Mouse (Mus musculus) layer of hippocampus, adult 9-10 months (tissue): Measurements from ENCODE around the gene Bpifb9b.
"Not testable (repeated sequence)": the region's sequence is repeated elsewhere in the genome, so short reads cannot be mapped to it uniquely, and the experiment has no call there.

Experiments
- DNase-seq: peaks from one replicate; pipeline ENCODE4 v3.0.0; 2022; ENCODE audit warnings: low spot score

The Bpifb9b gene

DNA sequence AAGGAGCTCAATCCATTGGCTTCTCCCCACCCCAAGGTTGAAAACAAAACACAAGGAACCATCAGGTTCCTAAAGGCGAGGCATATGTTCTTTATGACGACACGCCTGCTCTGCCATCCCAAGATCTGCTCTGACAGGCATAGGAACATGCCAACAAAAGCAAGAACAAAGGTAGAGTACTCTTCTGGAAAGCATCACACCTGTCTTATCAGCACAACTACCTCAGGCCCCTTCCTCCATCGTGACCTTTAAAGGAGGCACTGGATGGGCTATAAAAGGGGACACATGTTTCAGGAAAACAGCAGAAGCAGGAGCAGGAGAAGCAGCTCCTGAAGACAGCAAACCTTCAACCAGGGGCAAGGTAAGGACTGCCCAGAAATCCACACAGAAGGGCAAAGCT is at the start of gene Bpifb9b:
Bpifb9b (plus strand) TSS at position 301 of the 400 bp plus-strand sequence.
- DNase-seq = not testable (repeated sequence)

DNA sequence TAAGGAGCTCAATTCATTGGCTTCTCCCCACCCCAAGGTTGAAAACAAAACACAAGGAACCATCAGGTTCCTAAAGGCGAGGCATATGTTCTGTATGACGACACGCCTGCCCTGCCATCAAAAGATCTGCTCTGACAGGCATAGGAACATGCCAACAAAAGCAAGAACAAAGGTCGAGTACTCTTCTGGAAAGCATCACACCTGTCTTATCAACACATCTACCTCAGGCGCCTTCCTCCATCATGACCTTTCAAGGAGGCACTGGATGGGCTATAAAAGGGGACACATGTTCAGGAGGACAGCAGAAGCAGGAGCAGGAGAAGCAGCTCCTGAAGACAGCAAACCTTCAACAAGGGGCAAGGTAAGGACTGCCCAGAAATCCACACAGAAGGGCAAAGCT is 49.5 kb upstream of the Bpifb9b start, which contains the start of gene Bpifb9a:
Bpifb9a (plus strand) TSS at position 301 of the 400 bp plus-strand sequence.
- DNase-seq = not testable (repeated sequence)

DNA sequence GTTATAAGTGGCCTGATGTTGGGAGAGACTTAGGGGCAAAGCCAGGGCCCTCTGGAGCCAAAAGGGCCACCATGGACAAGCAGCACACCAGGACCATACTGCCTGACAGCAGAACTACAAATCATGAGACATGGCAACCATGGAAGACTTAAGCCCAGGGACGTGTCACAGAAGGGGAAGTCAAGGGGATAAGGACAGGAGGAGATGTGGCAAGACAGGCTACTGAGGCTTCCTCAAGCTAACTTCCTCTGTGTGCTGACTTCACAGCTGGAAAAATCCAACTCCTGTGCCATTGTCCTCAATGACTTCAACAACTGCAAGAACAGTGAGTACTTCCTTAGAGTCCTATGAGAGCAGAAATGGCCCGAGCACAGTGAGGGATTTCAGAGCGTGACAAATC is 42.6 kb upstream of the Bpifb9b start:
- DNase-seq = not testable (repeated sequence)

DNA sequence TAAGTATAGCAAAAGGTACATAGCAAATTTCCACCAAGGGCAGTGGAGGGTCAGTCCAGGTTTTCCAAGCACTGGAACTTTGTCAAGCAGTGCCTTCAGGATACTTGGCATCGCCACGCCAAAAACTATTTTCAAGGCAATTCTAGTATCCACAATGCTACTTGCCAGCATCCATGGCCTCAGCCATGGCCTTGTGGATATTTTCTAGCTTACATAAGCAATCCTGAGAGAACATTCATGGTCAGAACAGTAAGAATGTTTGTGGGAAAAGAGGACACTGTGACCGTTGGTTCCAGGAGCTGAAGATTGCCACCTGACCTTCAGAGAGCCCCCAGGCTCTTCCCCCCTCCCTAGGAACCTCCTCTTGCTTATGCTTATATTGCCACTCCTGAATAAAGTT is 15.2 kb upstream of the Bpifb9b start:
- not testable (repeated sequence) for DNase-seq

DNA sequence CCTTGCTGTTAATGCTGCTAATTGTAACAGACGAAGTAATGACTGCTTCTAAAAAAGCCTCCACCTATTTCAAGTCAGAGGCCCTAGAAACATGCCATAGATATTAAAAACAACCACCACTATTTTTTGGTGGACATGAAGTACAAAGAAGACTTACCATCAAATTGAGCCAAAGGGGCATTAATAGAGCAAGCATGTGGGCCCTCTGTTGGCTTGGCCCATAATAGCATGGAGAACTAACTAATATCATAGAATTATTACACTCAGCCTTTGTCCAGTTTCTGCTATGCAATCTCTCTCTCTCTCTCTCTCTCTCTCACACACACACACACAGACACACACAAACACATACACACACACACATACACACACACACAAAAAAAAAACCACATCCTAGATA is 14.2 kb upstream of the Bpifb9b start:
- no peak for DNase-seq

DNA sequence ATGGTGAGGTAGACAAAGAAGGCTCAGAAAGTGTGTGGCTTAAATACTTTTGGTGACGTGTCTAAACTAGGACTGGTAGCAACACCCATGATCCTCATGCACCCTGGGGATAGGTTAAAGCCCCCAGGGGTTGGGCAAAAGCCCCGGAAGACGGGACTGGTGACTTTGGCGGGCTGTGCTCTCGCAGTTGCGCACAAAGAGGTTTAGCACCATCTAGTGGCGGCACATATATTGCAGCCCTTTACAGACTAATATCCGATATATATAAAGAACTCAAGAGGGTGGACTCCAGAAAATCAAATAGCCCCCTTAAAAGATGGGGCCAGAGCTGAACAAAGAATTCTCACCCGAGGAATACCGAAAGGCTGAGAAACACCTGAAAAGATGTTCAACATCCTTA is 12.3 kb upstream of the Bpifb9b start:
- DNase-seq = peak; percentile 55

DNA sequence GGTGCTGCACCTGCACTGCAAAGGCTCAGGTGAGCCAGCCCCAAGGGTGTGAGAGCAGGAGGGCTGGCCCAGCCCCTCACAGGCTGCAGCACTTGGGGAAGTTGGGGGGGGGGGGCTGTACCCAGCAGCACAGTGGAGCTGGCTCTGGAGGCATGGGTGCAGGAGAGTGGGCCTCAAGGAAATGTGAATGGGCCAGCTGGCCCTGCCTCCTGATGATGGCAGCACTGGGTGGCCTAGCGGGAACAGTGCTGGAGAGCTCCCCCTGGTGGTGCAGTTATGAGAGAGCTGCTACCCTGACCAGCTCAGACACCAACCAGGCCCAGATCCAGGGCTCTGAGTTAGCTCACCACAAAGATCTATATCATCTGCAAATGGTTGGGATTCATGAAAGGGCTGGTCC is 6.5 kb upstream of the Bpifb9b start:
- peak; percentile 12 for DNase-seq

DNA sequence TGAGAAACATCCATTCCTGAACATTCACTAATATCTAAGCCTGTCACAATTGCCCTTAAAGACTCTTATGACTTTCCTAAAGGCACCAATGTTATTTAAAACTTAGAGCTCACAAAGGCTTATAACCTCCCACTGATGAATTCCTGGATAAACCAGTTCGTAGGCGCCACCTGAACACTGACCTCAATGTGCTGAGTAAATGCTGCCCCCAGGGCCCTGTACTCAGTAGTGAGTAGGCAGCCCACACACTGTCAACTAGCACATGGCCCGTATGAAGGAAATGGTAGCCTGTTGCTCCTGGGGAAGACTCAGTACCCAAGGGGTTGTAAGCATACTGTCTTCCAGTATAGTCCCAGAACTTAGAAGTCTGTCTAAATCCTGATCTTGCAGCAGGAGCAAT is 5.3 kb upstream of the Bpifb9b start:
- no peak for DNase-seq

DNA sequence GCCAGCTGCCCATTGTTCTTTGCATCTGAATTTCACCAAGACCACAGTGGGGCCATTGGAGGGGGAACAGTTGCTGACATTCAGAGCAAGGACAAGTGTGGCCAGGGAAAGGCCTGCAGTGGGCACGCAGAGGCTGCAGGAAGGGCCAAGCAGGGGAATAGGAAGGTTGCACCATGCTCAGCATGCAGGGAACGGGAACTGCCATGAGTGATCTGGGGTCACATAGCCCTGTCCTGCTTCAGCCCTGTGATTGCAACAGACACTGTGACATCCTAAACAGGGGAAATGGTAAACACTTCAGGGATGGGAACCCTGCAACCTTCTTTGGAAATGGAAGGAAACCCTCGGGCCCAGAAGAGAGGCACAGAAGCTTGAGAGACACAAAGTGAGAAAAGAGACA is 2.4 kb upstream of the Bpifb9b start:
- not testable (repeated sequence) for DNase-seq

DNA sequence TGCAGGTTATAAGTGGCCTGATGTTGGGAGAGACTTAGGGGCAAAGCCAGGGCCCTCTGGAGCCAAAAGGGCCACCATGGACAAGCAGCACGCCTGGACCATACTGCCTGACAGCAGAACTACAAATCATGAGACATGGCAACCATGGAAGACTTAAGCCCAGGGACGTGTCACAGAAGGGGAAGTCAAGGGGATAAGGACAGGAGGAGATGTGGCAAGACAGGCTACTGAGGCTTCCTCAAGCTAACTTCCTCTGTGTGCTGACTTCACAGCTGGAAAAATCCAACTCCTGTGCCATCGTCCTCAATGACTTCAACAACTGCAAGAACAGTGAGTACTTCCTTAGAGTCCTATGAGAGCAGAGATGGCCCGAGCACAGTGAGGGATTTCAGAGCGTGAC is 6.7 kb downstream of the Bpifb9b start:
- DNase-seq = not testable (repeated sequence)

DNA sequence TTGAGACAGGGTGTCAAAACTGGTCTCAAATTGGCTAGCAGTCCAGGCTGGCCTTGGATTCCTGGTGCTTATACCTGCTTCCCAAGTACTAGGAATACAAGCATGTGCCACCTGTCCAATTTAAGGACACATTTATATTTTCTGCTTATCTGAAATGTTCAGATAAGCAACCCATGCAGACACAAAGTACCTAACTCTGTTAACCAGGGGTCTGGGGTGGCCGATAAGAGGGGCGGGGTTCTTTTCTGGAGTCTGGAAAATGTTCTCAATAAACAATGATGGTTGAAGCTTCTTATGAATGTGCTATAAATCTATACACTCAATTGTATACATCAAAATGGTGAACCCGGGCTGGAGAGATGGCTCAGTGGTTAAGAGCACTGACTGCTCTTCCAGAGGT is 19.8 kb downstream of the Bpifb9b start:
- no peak for DNase-seq

DNA sequence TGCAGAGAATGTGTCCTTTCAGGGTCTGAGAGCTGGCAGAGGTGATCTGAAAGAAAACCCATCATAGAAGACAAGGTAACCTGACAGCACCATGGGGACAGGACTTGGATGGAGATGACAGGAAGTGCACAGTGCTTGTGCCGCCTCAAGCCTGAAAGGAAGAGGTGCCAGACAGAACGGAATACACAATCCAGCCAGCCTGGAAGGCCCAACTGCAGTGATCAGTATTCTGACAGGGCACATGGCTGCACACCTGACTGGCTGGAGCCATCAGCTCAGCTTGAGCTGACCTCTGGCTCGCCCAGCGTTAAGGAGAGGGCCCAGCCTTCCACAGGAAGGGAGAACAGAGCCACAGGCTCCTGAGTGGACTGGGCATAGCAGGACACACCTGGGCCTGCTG is 28.5 kb downstream of the Bpifb9b start:
- DNase-seq = no peak

DNA sequence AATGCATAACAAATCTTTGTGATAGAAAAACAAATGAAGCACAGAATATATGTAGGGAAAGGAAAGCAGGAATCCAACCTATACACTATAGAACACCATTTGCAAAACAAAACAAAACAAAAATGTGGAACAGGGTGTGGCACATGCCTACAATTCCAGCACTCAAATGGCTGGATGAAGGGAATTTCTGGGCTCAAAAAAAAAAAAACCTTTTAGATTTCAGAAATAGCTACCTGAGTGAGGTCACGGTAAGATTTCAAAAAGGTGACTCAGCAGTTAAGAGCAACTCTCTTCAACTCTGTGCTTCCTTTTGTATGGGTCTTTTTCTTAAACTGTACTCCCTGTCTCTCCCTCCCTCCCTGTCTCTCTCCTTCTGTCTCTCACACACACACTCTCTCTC is 31.1 kb downstream of the Bpifb9b start:
- no peak for DNase-seq

DNA sequence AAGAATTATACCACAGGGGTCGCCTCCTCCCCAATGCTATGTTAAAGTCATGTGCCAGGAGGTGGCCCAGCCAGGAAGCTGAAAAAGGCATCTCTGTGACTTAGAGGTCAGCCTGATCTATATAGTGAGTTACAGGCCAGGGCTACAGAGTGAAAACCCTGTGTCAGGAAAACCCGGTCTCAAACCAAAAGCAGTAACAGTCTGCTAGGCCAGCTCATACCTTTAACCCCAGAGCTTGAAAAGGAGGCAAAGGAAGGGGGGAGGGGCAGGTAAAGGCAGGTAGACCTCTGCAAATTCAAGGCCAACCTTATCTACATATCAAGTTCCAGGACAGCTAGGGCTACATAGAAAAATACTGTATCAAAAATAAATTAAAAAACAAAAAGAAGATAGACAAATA is 32.3 kb downstream of the Bpifb9b start:
- DNase-seq = no peak

DNA sequence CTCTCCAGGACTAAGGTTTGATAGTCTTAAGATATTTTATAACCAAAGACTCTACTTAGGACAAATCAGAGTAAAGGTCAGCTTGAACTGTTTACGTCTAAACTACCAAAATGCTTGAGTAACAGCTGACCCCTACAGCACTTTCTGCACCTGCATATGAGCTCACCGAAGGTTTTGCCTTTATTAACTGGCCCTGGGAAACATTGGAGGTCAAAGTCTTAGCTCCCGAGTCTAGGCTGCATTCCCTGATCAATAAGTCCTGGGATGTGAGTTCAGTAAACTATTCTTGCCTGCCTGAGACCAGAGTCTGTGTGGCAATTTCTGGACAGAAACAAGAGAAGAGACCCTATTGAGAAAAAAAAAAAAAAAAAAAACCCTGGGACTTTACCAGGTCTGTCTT is 41.1 kb downstream of the Bpifb9b start:
- no peak for DNase-seq

DNA sequence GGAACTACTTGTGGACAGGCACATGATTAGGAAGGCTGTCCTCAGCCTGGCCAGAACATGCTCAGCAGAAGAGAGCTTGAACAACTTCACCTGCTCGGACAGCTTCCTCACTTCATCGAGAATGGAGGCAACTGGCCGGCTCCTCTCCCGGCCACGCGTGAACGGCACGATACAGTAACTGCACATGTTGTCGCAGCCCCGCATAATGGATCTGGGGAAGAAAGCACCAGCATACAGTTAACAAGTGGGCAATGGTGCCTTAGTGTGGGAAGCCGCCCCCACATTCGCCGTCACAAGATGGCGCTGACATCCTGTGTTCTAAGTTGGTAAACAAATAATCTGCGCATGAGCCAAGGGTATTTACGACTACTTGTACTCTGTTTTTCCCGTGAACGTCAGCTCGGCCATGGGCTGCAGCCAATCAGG is 47.0 kb downstream of the Bpifb9b start:
- DNase-seq = not testable (repeated sequence)

DNA sequence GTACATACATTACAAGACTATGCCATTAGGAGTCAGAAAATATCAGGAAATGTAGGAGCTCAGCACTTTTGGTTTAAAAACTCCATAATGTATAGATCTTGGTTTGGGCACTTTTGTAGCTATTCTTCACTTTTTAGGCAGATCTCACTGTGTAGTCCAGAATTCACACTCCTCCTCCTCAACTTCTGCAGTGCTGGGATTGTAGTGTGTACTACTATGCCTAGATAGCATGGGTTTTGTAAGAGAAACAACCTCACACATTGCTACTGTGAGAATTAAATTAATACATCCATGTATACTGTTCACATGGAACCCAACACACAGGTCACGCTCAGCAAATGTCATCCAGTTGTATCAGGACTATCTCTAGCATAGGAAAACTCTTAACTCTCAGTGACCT is 60.5 kb downstream of the Bpifb9b start:
- DNase-seq = no peak
